In genomic region chr2:137110214-137110898, GRCm38 (mm10) we compare ENCODE assay signal across 9 mouse cellular contexts. TPM values are rescaled to one million over a fixed set of nuclear protein-coding genes. Genes with fewer than 3 reads are reported as not detected.
DNase-seq lines count a peak whose midpoint lies in the region; ATAC-seq and TF ChIP-seq lines count a peak whose summit lies in the region.
"Had no signal": no experiment of that assay in that cellular context is flagged by ENCODE, and none has a peak within 500 bp of the region (broad histone marks: within the 10 kb centered on the region; RNA-seq: fewer than 3 reads in every experiment).

No protein-coding gene starts in this region.

- H3K36me3 ChIP-seq in forebrain, embryonic 14.5 days (ENCODE audit: control insufficient read depth, insufficient read depth, low read length), result no peaks in the 10 kb centered on the region
- peaks cover 4% of the 10 kb centered on the region; the same call in 1 of the 2 replicates for H3K36me3 ChIP-seq in kidney, postnatal 0 days (ENCODE audit: insufficient read depth, low read length)
- peaks cover 5% of the 10 kb centered on the region for H3K36me3 ChIP-seq in stomach, embryonic 14.5 days (ENCODE audit: control insufficient read depth, insufficient read depth, low read length)

- H3K9ac ChIP-seq in forebrain, embryonic 14.5 days (ENCODE audit: low read length), result no peak overlapping the region
- H3K9ac ChIP-seq in kidney, postnatal 0 days (ENCODE audit: low read depth, low read length), result 0 out of 2 replicates have a peak overlapping the region, but pooled peaks have one; percentile 13
- no peak overlapping the region for H3K9ac ChIP-seq in stomach, embryonic 14.5 days (replicated peaks; ENCODE audit: low read depth, low read length)

- H3K27ac ChIP-seq in layer of hippocampus, adult 2 months, result no peak overlapping the region
- H3K27ac ChIP-seq in forebrain, embryonic 14.5 days (ENCODE audit: low read depth, low read length), result no peak overlapping the region
- H3K27ac ChIP-seq in kidney, postnatal 0 days, result peak overlapping the region; percentile 76
- peak overlapping the region; percentile 39; the same call in 1 of the 2 replicates for H3K27ac ChIP-seq in stomach, embryonic 14.5 days (ENCODE audit: low read length)

- no peak for DNase-seq in layer of hippocampus, adult 2 months (ENCODE audit: low spot score in 2 of 2)
- DNase-seq in layer of hippocampus, postnatal 36 days, result no peak
- peak; percentile 44 for DNase-seq in forebrain, embryonic 14.5 days (ENCODE audit: low spot score)
- peak; percentile 56 for DNase-seq in kidney, postnatal 0 days (ENCODE audit: low spot score)
- no peak for DNase-seq in frontal cortex, postnatal 25 days (ENCODE audit: low spot score in 2 of 2)
- no peak for DNase-seq in gastrocnemius, adult 8-10 months (ENCODE audit: low spot score in 2 of 2)

- no peaks in the 10 kb centered on the region for H3K9me3 ChIP-seq in forebrain, embryonic 14.5 days (replicated peaks; ENCODE audit: control insufficient read depth, low read length)
- no peaks in the 10 kb centered on the region for H3K9me3 ChIP-seq in kidney, postnatal 0 days (replicated peaks; ENCODE audit: low read length)
- no peaks in the 10 kb centered on the region for H3K9me3 ChIP-seq in stomach, embryonic 14.5 days (ENCODE audit: control insufficient read depth, low read depth, low read length)
- H3K9me3 ChIP-seq: megakaryocyte, embryonic 14.5 days had no signal

- peak; percentile 6; the same call in 1 of the 2 replicates for ATAC-seq in forebrain, embryonic 14.5 days
- ATAC-seq in kidney, postnatal 0 days (replicated peaks; ENCODE audit: low FRiP score, low read depth), result peak; percentile 45
- no peak for ATAC-seq in stomach, embryonic 14.5 days (ENCODE audit: insufficient number of reproducible peaks, insufficient read depth, low FRiP score, low read depth)

- WGBS in forebrain, embryonic 14.5 days, result under 1% methylated on average over 4 of the region's 4 CpGs
- WGBS in kidney, postnatal 0 days, result 39% methylated on average over 4 of the region's 4 CpGs
- 62% methylated on average over 4 of the region's 4 CpGs for WGBS in stomach, embryonic 14.5 days

- H3K27me3 ChIP-seq in forebrain, embryonic 14.5 days (replicated peaks; ENCODE audit: control insufficient read depth, insufficient read depth, low read length), result 0 out of 2 replicates have a peak, but pooled peaks cover 9% of the 10 kb centered on the region
- H3K27me3 ChIP-seq in kidney, postnatal 0 days (ENCODE audit: insufficient read depth, low read length), result no peaks in the 10 kb centered on the region
- no peaks in the 10 kb centered on the region for H3K27me3 ChIP-seq in stomach, embryonic 14.5 days (ENCODE audit: control insufficient read depth, insufficient read depth, low read length)

- no peak overlapping the region for H3K4me3 ChIP-seq in layer of hippocampus, adult 2 months
- no peak overlapping the region for H3K4me3 ChIP-seq in forebrain, embryonic 14.5 days (ENCODE audit: low read depth, low read length)
- H3K4me3 ChIP-seq in kidney, postnatal 0 days (replicated peaks; ENCODE audit: low read depth, low read length), result 0 out of 2 replicates have a peak overlapping the region, but pooled peaks have one; percentile 6
- no peak overlapping the region for H3K4me3 ChIP-seq in stomach, embryonic 14.5 days (ENCODE audit: low read depth, low read length)
- H3K4me3 ChIP-seq: megakaryocyte, embryonic 14.5 days had no signal

- peaks cover 42% of the 10 kb centered on the region for H3K4me1 ChIP-seq in forebrain, embryonic 14.5 days (ENCODE audit: control insufficient read depth, insufficient read depth, low read length)
- H3K4me1 ChIP-seq in kidney, postnatal 0 days (replicated peaks; ENCODE audit: insufficient read depth, low read length), result peaks cover 37% of the 10 kb centered on the region
- peaks cover 39% of the 10 kb centered on the region for H3K4me1 ChIP-seq in stomach, embryonic 14.5 days (ENCODE audit: control insufficient read depth, insufficient read depth, low read length)

- TF ChIP-seq CTCF in layer of hippocampus, adult 2 months (conservative IDR thresholded peaks at IDR 0.05), result peak; percentile 44
- peak; percentile 60 for TF ChIP-seq CTCF in kidney, postnatal 0 days (IDR thresholded peaks at IDR 0.05; ENCODE audit: low read depth)

- H3K4me2 ChIP-seq in forebrain, embryonic 14.5 days (ENCODE audit: low read length), result peak overlapping the region; percentile 24; the same call in 1 of the 2 replicates
- H3K4me2 ChIP-seq in kidney, postnatal 0 days (ENCODE audit: low read length), result peak overlapping the region; percentile 46
- no peak overlapping the region for H3K4me2 ChIP-seq in stomach, embryonic 14.5 days (replicated peaks; ENCODE audit: low read depth, low read length)

RNA-seq across cellular contexts. Expression of gene Jag1, which starts 6.1 kb away (rescaled TPM):
- total RNA-seq in layer of hippocampus, adult 2 months (2021), result 10 to 100 TPM; 10.4 to 11.0 TPM
- total RNA-seq in layer of hippocampus, postnatal 36 days (2021), result 10 to 100 TPM in 1 of 2 experiments, 1 to 10 TPM in 1; 9.5 to 12.3 TPM
- 6.5 and 8.8 TPM in 2 replicates for polyA plus RNA-seq in forebrain, embryonic 14.5 days (2014; fragmentation: Nextera tagmentation; extraction: Ambion mirVana)
- 44.6 and 47.6 TPM in 2 replicates for polyA plus RNA-seq in kidney, postnatal 0 days (2015; fragmentation: Nextera tagmentation; extraction: Ambion mirVana)
- 20.2 and 23.6 TPM in 2 replicates for polyA plus RNA-seq in stomach, embryonic 14.5 days (2014; fragmentation: Nextera tagmentation; extraction: Ambion mirVana)
- 1 to 10 TPM; 4.4 to 6.2 (median 4.8) TPM for total RNA-seq in gastrocnemius, adult 8-10 months (2022)
- total RNA-seq: MEL had no signal

Comparison
In these comparisons a context has a peak if more than half of its experiments do, and no peak if none do; other contexts are left out.
1. DNase-seq: peak in forebrain, embryonic 14.5 days (single experiment) and kidney, postnatal 0 days (single experiment); none in layer of hippocampus, adult 2 months (0 of 2), layer of hippocampus, postnatal 36 days (0 of 2), frontal cortex, postnatal 25 days (0 of 2) and gastrocnemius, adult 8-10 months (0 of 2).
2. H3K27ac ChIP-seq: peak in kidney, postnatal 0 days (single experiment) and stomach, embryonic 14.5 days (single experiment); none in layer of hippocampus, adult 2 months (single experiment) and forebrain, embryonic 14.5 days (single experiment).